Mouse (Mus musculus) frontal cortex, postnatal 14 days (tissue): ENCODE measurements around the gene Zfyve19.

Experiments
- DNase-seq, 2 experiments: peaks; one replicate each; pipeline ENCODE4 v3.0.0; 2022; ENCODE audit warnings: low spot score in 2 of 2

The Zfyve19 gene

GRCm38 (mm10) chr2:119250826-119251478 lies 42.5 kb downstream of the Zfyve19 start:
- peak in 1 of 2 experiments; percentile 64 for DNase-seq

GRCm38 (mm10) chr2:119254976-119255375 lies 46.6 kb downstream of the Zfyve19 start:
- no peak for DNase-seq

GRCm38 (mm10) chr2:119260518-119260917 lies 52.1 kb downstream of the Zfyve19 start:
- DNase-seq, result no peak

- no peak for DNase-seq
These were observed 52.9 kb downstream of the Zfyve19 start for GRCm38 (mm10) chr2:119261326-119261725.

GRCm38 (mm10) chr2:119262978-119263377 lies 54.6 kb downstream of the Zfyve19 start:
- no peak for DNase-seq

GRCm38 (mm10) chr2:119263813-119264212 lies 55.4 kb downstream of the Zfyve19 start:
- no peak for DNase-seq
